Mouse (Mus musculus): Measurements from ENCODE around the gene Auts2.

Auts2 gene

GRCm38 (mm10) chr5:131631038-131631997, 911.8 kb downstream of the Auts2 start:
- no peak for DNase-seq (ENCODE audit: low spot score in 2 of 2)

GRCm38 (mm10) chr5:131630577-131630976, 912.6 kb downstream of the Auts2 start:
- DNase-seq (ENCODE audit: low spot score in 2 of 2): no peak

GRCm38 (mm10) chr5:131616113-131616876, 926.8 kb downstream of the Auts2 start:
- DNase-seq (ENCODE audit: low spot score in 2 of 2): peak in 1 of 2 experiments; percentile 21

- no peak for DNase-seq (ENCODE audit: low spot score in 2 of 2)
These were observed 928.9 kb downstream of the Auts2 start for GRCm38 (mm10) chr5:131614238-131614637.

- no peak for DNase-seq (ENCODE audit: low spot score in 2 of 2)
These were observed 929.8 kb downstream of the Auts2 start for GRCm38 (mm10) chr5:131613301-131613700.

GRCm38 (mm10) chr5:131610702-131611101, 932.4 kb downstream of the Auts2 start:
- DNase-seq (ENCODE audit: low spot score in 2 of 2): no peak

- DNase-seq (ENCODE audit: low spot score in 2 of 2): no peak
These were observed 936.4 kb downstream of the Auts2 start for GRCm38 (mm10) chr5:131606786-131607185.

- DNase-seq (ENCODE audit: low spot score in 2 of 2): no peak
These were observed 941.0 kb downstream of the Auts2 start for GRCm38 (mm10) chr5:131601934-131602692.

GRCm38 (mm10) chr5:131600325-131601125, 942.6 kb downstream of the Auts2 start:
- DNase-seq (ENCODE audit: low spot score in 2 of 2): peak; percentile 58 to 59

- no peak for DNase-seq (ENCODE audit: low spot score in 2 of 2)
These were observed 945.6 kb downstream of the Auts2 start for GRCm38 (mm10) chr5:131597503-131597902.

- DNase-seq (ENCODE audit: low spot score in 2 of 2): no peak
These were observed 946.6 kb downstream of the Auts2 start for GRCm38 (mm10) chr5:131596591-131596990.

GRCm38 (mm10) chr5:131595730-131596129, 947.4 kb downstream of the Auts2 start:
- DNase-seq (ENCODE audit: low spot score in 2 of 2): no peak

- no peak for DNase-seq (ENCODE audit: low spot score in 2 of 2)
These were observed 948.5 kb downstream of the Auts2 start for GRCm38 (mm10) chr5:131594597-131594996.

- DNase-seq (ENCODE audit: low spot score in 2 of 2): no peak
These were observed 949.9 kb downstream of the Auts2 start for GRCm38 (mm10) chr5:131593261-131593660.

GRCm38 (mm10) chr5:131589948-131590467, 953.1 kb downstream of the Auts2 start:
- no peak for DNase-seq (ENCODE audit: low spot score in 2 of 2)

GRCm38 (mm10) chr5:131586332-131586700, 956.8 kb downstream of the Auts2 start:
- no peak for DNase-seq (ENCODE audit: low spot score in 2 of 2)

GRCm38 (mm10) chr5:131585684-131586331, 957.3 kb downstream of the Auts2 start:
- no peak for DNase-seq (ENCODE audit: low spot score in 2 of 2)

- DNase-seq (ENCODE audit: low spot score in 2 of 2): no peak
These were observed 958.6 kb downstream of the Auts2 start for GRCm38 (mm10) chr5:131584260-131585135.

All from frontal cortex, postnatal 10 days (tissue).